Mouse (Mus musculus): ENCODE data around the gene Nmnat2.

Gene Nmnat2

GRCm38 (mm10) chr1:153092237-153092975, 137.6 kb downstream of the Nmnat2 start:
- peak; percentile 51 for DNase-seq (ENCODE audit: low read depth)

DNA sequence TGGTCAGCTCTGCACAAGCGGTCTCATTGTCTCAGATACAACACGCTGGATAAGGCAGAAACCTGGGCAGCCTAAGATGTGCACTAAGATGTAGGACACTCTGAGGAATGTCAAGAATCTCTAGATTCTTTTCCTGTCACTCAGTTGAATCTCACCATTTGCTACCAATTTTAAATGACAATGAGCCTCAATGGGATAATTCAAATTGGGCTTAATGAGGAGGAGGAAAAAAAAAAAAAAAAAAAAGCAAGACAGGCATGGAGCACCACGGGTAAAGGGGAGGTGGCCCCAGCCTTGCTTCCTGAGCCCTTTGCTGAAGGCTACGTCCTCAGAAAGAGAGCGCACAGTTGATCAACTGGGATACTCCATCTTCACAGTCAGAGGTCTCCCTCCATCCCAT, 138.4 kb downstream of the Nmnat2 start:
- DNase-seq (ENCODE audit: low read depth), result no peak

DNA sequence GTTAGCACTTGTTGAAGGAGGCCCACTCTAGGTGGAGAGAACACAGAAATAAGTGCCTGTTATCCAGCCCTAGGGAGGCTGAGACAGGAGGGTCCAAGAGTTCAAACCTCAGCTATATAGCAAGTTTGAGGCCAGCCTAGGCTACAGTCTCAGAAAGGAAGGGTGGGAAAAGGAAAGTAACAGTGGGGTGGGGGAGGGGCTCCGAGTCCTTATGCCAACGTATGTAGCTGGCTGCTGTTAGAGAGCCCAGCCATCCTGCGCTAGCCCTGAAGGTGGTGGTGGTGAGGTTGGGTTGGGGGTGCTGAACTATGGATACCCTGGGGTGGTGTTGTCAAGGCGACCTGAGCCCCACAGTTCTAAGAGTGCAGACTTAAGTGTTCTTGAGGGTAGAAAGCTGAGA, 138.8 kb downstream of the Nmnat2 start:
- DNase-seq (ENCODE audit: low read depth), result no peak

- DNase-seq (ENCODE audit: low read depth), result no peak
These were observed 139.7 kb downstream of the Nmnat2 start for GRCm38 (mm10) chr1:153094226-153095076.

- no peak for DNase-seq (ENCODE audit: low read depth)
These were observed 140.5 kb downstream of the Nmnat2 start for GRCm38 (mm10) chr1:153095328-153095727.

GRCm38 (mm10) chr1:153095826-153096727, 141.3 kb downstream of the Nmnat2 start:
- DNase-seq (ENCODE audit: low read depth), result no peak

DNA sequence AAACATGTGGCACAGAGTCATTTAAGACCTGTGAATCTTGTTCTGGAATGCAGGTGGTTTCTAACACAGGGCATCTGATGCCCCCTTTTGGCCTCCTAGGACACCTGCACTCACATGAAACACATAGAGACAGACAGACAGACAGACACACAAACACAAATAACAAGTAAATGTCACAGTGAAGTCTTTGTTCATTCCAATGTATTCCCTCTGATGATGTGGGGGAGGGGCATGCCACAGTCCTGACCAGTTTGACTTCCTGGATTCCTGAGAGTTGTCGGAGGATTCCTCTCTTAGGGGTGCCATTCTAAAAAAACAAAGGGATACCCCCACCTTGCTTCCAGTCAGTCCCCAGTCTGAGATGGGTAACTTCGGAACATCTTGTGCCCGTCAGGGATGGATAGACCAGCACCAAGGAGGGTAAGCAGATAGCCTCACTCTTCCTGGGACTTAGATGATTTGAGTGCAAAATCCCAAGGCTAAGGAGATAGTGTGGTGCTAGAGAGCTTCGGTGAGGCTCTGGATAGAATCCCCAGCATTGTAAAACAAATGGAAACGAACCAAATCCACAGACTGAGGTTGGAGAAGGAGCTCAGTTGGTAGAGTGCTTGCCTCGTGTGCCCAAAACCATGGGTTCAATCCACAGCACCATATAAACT, 142.4 kb downstream of the Nmnat2 start:
- no peak for DNase-seq (ENCODE audit: low read depth)

GRCm38 (mm10) chr1:153098586-153098985, 143.8 kb downstream of the Nmnat2 start:
- no peak for DNase-seq (ENCODE audit: low read depth)

DNA sequence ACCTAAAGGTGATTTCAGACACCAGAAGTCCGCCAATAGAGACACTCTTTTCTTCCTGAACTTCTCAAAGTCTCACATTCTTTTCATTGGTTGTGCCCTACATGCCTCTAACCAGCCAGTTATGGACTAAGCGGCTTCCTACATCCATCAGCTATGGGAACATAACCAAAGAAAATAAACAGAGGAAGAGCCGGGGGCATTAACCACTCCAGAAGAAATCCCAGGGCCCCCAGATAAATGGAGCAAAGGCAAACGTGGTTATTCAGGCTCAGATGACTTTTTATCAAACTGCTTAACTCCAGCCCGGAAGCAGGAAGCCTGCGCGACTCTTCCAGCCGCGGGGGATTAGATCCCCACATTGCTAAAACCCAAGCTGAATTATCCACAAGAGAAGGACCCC, 146.1 kb downstream of the Nmnat2 start:
- no peak for DNase-seq (ENCODE audit: low read depth)

DNA sequence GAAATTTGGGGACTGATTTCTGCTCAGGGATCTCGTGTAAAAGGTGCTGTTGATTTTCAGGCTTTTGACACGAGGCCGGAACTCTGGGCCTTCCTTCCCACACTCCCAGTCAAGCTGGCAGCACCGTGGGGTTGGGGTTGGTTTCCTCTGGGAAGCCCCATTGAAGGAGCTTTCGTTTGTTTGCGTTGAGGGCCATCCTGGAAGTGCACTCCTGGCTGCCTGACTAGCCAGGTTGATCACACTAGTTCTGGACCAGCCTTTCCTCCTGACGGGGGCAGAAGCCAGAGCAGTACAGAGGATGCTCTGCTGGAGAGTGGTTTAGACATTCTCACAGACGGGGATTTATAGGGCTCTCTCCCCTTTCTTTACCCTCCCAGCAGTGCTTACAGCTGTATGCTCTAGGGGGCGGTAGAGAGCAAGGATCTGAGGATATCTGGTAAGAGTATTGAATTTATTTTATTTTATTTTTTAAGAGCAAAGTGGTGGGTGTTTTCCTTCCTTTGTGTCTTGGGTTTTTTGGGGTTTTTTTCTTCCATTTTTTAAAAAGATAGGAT, 146.6 kb downstream of the Nmnat2 start:
- peak; percentile 64 for DNase-seq (ENCODE audit: low read depth)

- DNase-seq (ENCODE audit: low read depth), result no peak
These were observed 147.7 kb downstream of the Nmnat2 start for GRCm38 (mm10) chr1:153102296-153103185.

DNA sequence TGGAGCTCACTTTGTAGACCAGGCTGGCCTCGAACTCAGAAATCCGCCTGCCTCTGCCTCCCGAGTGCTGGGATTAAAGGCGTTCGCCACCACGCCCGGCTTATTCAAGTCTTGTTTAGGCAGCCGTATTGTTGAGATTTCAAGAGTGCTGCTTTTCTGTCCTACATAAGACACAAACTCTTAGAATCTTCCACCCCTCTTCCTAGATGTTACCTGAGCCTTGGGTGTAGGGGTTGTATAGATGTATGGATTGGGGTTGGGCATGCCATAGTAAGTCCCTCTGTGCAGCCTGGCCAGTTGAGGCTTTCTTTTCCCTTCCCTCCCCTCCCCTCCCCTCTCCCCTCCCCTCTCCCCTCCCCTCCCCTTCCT, 148.4 kb downstream of the Nmnat2 start:
- DNase-seq (ENCODE audit: low read depth), result no peak

GRCm38 (mm10) chr1:153104804-153105203, 150.0 kb downstream of the Nmnat2 start:
- DNase-seq (ENCODE audit: low read depth), result no peak

GRCm38 (mm10) chr1:153107866-153108265, 153.1 kb downstream of the Nmnat2 start:
- DNase-seq (ENCODE audit: low read depth), result no peak

DNA sequence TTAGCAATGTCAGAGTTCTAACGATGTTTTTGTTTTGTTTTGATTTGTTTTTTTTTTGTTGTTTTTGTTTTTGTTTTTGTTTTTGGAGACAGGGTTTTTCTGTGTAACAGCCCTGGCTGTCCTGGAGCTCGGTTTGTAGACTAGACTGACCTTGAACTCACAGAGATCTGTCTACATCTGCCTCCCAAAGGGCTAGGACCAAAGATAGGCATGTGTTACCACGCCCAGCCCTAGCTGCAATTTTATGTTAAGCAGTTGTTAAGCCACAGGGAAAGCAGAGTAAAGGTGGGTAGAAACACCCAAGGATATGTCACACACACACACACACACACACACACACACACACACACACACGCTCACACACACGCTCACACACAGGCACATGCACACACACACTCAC, 154.6 kb downstream of the Nmnat2 start:
- no peak for DNase-seq (ENCODE audit: low read depth)

GRCm38 (mm10) chr1:153109836-153110235, 155.0 kb downstream of the Nmnat2 start:
- DNase-seq (ENCODE audit: low read depth), result no peak

GRCm38 (mm10) chr1:153111596-153111995, 156.8 kb downstream of the Nmnat2 start:
- DNase-seq (ENCODE audit: low read depth), result no peak

DNA sequence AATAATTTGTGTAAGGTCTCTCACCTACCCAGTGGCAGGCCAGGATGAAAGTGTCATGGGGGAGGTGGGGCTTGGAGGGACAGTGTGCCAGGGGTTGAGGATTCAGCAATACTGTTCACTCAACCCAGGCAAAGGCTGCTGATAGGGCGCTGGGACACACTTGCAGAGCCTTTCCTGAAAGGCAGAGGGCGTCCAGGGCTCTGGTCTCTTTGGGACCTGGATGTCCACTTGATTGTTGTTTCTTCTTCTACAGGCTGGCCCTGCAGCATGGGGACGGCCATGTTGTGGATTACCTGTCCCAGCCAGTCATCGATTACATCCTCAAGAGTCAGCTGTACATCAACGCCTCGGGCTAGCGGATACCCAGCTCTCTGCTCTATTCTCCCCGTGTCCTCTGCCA, 160.5 kb downstream of the Nmnat2 start:
- no peak for DNase-seq (ENCODE audit: low read depth)

DNA sequence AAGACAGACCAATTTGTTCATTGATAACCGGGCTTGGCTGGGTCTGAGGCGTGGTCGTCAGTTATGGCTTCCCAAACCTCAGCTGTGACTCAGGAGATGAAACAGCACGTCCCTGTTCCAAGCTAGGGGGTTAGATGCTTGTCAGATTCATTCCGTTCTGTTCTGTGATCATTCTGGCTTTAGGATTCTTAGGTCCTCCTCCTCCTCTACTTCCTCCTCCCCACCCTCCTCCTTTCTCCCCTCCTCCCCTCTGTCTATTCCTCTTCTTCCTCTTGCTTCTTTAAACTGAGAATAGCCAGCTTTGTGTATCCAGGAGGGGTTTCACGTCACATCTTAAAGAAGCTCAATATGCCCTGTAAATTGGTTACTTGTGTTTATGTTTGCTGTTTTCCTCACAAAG, 165.8 kb downstream of the Nmnat2 start:
- no peak for DNase-seq (ENCODE audit: low read depth)

DNA sequence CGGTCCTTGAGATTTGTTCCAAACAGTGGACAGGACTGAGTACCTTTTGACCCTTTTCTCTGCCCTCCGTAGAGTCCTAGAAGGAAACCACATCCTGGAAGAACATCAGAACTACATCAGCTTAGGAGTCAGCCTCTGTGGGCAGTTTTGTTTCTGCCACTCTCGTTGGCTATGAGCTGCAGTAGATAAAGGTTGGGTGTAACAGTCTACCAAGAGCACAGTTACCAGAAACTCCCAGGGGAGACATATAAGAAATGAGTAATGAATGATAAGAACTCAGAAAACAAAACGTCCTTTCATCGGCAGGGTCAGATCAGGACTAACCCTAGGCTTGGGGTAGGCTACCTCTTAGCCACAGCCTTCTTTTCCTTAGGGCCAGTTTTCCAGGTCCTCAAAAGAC, 166.5 kb downstream of the Nmnat2 start:
- no peak for DNase-seq (ENCODE audit: low read depth)

DNA sequence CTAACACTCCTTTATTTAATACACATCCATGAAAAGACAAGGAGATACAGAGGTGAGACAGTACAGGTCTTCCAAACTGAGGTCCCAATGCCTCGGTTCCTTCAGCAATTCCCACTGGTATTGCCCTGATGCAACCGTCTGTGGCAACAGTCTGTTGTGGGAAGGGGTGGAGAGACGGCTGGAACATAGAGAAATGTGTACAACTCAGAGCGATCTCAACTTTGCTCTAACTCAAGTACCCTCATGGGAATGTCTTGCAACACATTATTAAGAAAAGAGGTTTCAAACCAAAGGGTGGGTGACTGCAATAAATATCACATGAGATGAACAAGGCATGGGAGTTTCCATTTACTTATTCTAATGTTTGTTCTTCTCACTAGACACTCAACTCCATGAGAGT, 168.0 kb downstream of the Nmnat2 start:
- DNase-seq (ENCODE audit: low read depth), result no peak

All from naive thymus-derived CD4-positive, alpha-beta T cell, adult 2 months (primary cell).